In the genomic region with DNA sequence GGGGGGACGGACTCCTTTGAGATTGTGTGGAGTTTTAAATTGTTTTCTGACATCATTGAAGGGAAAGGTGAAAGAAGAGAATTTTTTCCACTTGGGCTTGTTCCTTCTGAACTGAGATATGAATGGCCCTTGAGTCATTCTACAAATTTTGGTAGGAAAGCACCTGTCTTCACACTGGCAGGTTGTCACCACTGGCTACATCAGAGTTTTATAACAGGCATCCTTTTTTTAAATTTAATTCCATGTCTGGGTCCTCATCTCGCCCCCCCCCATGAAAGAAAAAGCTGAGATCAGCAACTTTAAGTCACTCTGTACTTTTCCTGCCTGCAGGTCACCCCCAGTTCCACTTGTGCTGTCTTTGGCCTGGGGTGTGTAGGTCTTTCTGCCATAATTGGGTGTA, we compare ENCODE assay signal across 27 mouse cellular contexts. TPM values are rescaled to one million over a fixed set of nuclear protein-coding genes. Genes with fewer than 3 reads are reported as not detected.
DNase-seq lines count a peak whose midpoint lies in the region; ATAC-seq and TF ChIP-seq lines count a peak whose summit lies in the region.
"Had no signal": no experiment of that assay in that cellular context is flagged by ENCODE, and none has a peak within 500 bp of the region (broad histone marks: within the 10 kb centered on the region; RNA-seq: fewer than 3 reads in every experiment).

No protein-coding gene starts in this region.

- H3K9me3 ChIP-seq in CH12.LX (replicated peaks; ENCODE audit: low read length) = no peaks in the 10 kb centered on the region
- H3K9me3 ChIP-seq: embryonic facial prominence, embryonic 10.5 days; embryonic facial prominence, embryonic 12.5 days; forebrain, embryonic 13.5 days; forebrain, embryonic 15.5 days; G1E had no signal

- peak; percentile 29; the same call in 1 of the 2 replicates for TF ChIP-seq EP300 in CH12.LX (IDR thresholded peaks at IDR 0.05; ENCODE audit: low read length)

- no peak for TF ChIP-seq RAD21 in CH12.LX (IDR thresholded peaks at IDR 0.05; ENCODE audit: low read depth, low read length)

- H3K4me1 ChIP-seq in CH12.LX (ENCODE audit: control insufficient read depth in 1 of 2, insufficient read depth in 2 of 2) = peaks cover 10 to 21% of the 10 kb centered on the region in 2 experiments
- H3K4me1 ChIP-seq: embryonic facial prominence, embryonic 10.5 days; embryonic facial prominence, embryonic 12.5 days; forebrain, embryonic 13.5 days; forebrain, embryonic 15.5 days had no signal

- peak; percentile 50 for DNase-seq in CD4-positive, CD25-positive, alpha-beta regulatory T cell, adult 2 months (ENCODE audit: low read depth, low spot score)
- DNase-seq in CH12.LX (ENCODE audit: extremely low read depth) = no peak
- no peak for DNase-seq in kidney, adult 8-10 months
- DNase-seq in Muller cell, postnatal 12 days (ENCODE audit: inconsistent ontology term) = no peak
- no peak for DNase-seq in spleen, adult 18-20 months
- DNase-seq: adrenal gland, adult 8-10 months; adrenal gland, postnatal 14 days; adrenal gland, postnatal 36 days; cerebellum, adult 11-12 months; cerebellum, adult 2 months; cerebellum, adult 9-10 months; cerebellum, postnatal 10 days; cerebellum, postnatal 25 days; forebrain, postnatal 0 days had no signal

- H3K9ac ChIP-seq in CH12.LX (ENCODE audit: insufficient read depth, low read depth) = no peak overlapping the region
- H3K9ac ChIP-seq: embryonic facial prominence, embryonic 12.5 days; forebrain, embryonic 13.5 days; forebrain, embryonic 15.5 days; forebrain, postnatal 0 days had no signal

- H3K27ac ChIP-seq in CH12.LX (ENCODE audit: insufficient read depth, low read depth) = no peak overlapping the region
- H3K27ac ChIP-seq: embryonic facial prominence, embryonic 10.5 days; embryonic facial prominence, embryonic 12.5 days; forebrain, embryonic 13.5 days; forebrain, embryonic 15.5 days had no signal

- H3K36me3 ChIP-seq in CH12.LX (replicated peaks in 1 of 2; ENCODE audit: control insufficient read depth in 1 of 2, insufficient read depth in 1 of 2, low read length in 1 of 2) = no peaks in the 10 kb centered on the region
- H3K36me3 ChIP-seq: embryonic facial prominence, embryonic 10.5 days; embryonic facial prominence, embryonic 12.5 days; forebrain, embryonic 15.5 days; G1E had no signal

- in situ Hi-C loops in CH12.LX (cut with MboI; ENCODE audit: low pct_ligation_motif_present, low pct_unique_long_range_greater_than_20kb, low sequenced_read_pairs) = no loop called here

- no peak for TF ChIP-seq POLR2A in CH12.LX (IDR thresholded peaks at IDR 0.05; ENCODE audit: low read depth, low read length)

- no peak overlapping the region for H3K4me2 ChIP-seq in CH12.LX (ENCODE audit: insufficient read depth, low read depth, poor library complexity, severe bottlenecking)
- H3K4me2 ChIP-seq: embryonic facial prominence, embryonic 12.5 days; forebrain, embryonic 13.5 days; forebrain, embryonic 15.5 days had no signal

- dilution Hi-C loops in CH12.LX (cut with MboI; ENCODE audit: extremely low pct_ligation_motif_present, extremely low pct_unique_long_range_greater_than_20kb, low sequenced_read_pairs) = no loop called here

- H3K4me3 ChIP-seq in CH12.LX (replicated peaks in 1 of 3; ENCODE audit: low read depth in 2 of 3, low read length in 2 of 3, poor library complexity in 1 of 3) = no peak overlapping the region
- H3K4me3 ChIP-seq: embryonic facial prominence, embryonic 10.5 days; embryonic facial prominence, embryonic 12.5 days; forebrain, embryonic 13.5 days; forebrain, embryonic 15.5 days had no signal

- H3K27me3 ChIP-seq in CH12.LX (replicated peaks) = peaks cover 1% of the 10 kb centered on the region
- H3K27me3 ChIP-seq: embryonic facial prominence, embryonic 12.5 days; forebrain, embryonic 13.5 days; forebrain, embryonic 15.5 days had no signal

- ATAC-seq in activated CD4-positive, CD25-positive, alpha-beta regulatory T cell, adult 4 months = peak; percentile 26
- ATAC-seq in inflammation-experienced regulatory T-cells, adult 6 months = peak; percentile 26
- no peak for ATAC-seq in frontal cortex, adult (ENCODE audit: low TSS enrichment)
- ATAC-seq: forebrain, embryonic 13.5 days; forebrain, embryonic 15.5 days; forebrain, postnatal 0 days had no signal

- H3K79me2 ChIP-seq in CH12.LX (replicated peaks; ENCODE audit: control insufficient read depth, extremely low read depth, insufficient read depth, poor library complexity, severe bottlenecking) = no peaks in the 10 kb centered on the region

- TF ChIP-seq CTCF in CH12.LX (conservative IDR thresholded peaks at IDR 0.05 in 1 of 2, IDR thresholded peaks at IDR 0.05 in 1 of 2; ENCODE audit: low read depth in 2 of 2, low read length in 2 of 2) = no peak

TF ChIP-seq in CH12.LX, 34 proteins besides CTCF, POLR2A, EP300 and RAD21:
- TF ChIP-seq MEF2A (IDR thresholded peaks at IDR 0.05; ENCODE audit: borderline replicate concordance, low read depth, low read length) = no peak
- peak; percentile 75 for TF ChIP-seq MAFK (IDR thresholded peaks at IDR 0.05; ENCODE audit: insufficient replicate concordance, low read length)

RNA-seq across cellular contexts. Expression of gene Adh4, which starts 8.4 kb away (rescaled TPM):
- total RNA-seq in CH12.LX (2012; rRNA removed) (0.21 and 0.25 TPM in 2 replicates), CH12.LX (2014; rRNA removed) (not detected in 2 replicates)
- not detected in 2 replicates for polyA plus RNA-seq in CH12.LX (2012; ENCODE audit: insufficient read length, low read depth)
- polyA plus RNA-seq in activated CD4-positive, CD25-positive, alpha-beta regulatory T cell, adult 4 months (2017; shearing (Covaris generic)) = under 1 TPM; 0.25 to 0.38 TPM
- polyA plus RNA-seq in inflammation-experienced regulatory T-cells, adult 6 months (2017; shearing (Covaris generic)) = under 1 TPM in 1 of 3 experiments, not detected in 2; 0.34 TPM
- total RNA-seq: forebrain, postnatal 0 days; G1E had no signal
- polyA plus RNA-seq: C2C12; cerebellum, adult 2 months; cortical plate, adult 2 months; embryonic facial prominence, embryonic 10.5 days; embryonic facial prominence, embryonic 12.5 days; embryonic facial prominence, embryonic 14.5 days; forebrain, embryonic 11.5 days; forebrain, embryonic 13.5 days; forebrain, embryonic 15.5 days; forebrain, postnatal 0 days; frontal cortex, adult 2 months; G1E had no signal

RNA-seq across cellular contexts. Expression of gene Adh5, which starts 19.2 kb away (rescaled TPM):
- total RNA-seq in CH12.LX (2012; rRNA removed) = 384 TPM in 2 replicates
- total RNA-seq in CH12.LX (2014; rRNA removed) = 468 and 489 TPM in 2 replicates
- polyA plus RNA-seq in CH12.LX (2012; ENCODE audit: insufficient read length, low read depth) = 487 and 508 TPM in 2 replicates
- polyA plus RNA-seq in activated CD4-positive, CD25-positive, alpha-beta regulatory T cell, adult 4 months (2017; shearing (Covaris generic)) = 100 to 1,000 TPM; 117 to 122 TPM
- polyA plus RNA-seq in inflammation-experienced regulatory T-cells, adult 6 months (2017; shearing (Covaris generic)) = 100 to 1,000 TPM; 113 to 118 (median 116) TPM
